Mouse (Mus musculus) embryonic facial prominence, embryonic 13.5 days (tissue): Measurements from ENCODE around the gene Rpl35. TPM values are rescaled to one million over a fixed set of nuclear protein-coding genes. Genes with fewer than 3 reads are reported as not detected.
A peak's percentile ranks its signal among the peaks of the same experiment; 100 is the strongest.
"Not testable (repeated sequence)": the region's sequence is repeated elsewhere in the genome, so short reads cannot be mapped to it uniquely, and the experiment has no call there.

Experiments used
- ATAC-seq: fragments of 200-750 bp; cut with Nextera tagmentation; 2 replicates; pipeline ENCODE4 v1.8.0; 2017; ENCODE audit warnings: low read depth; ENCODE audit not compliant: insufficient number of reproducible peaks, insufficient read depth, low FRiP score, low TSS enrichment
- H3K27ac ChIP-seq: fragments of 300-500 bp; sonication (generic); 2 replicates; pipeline ENCODE4 v1.5.1; 2015; ENCODE audit warnings: moderate library complexity, mild to moderate bottlenecking, inconsistent platforms
- H3K27me3 ChIP-seq: fragments of 300-500 bp; sonication (generic); 2 replicates; pipeline ENCODE4 v1.6.1; 2015; ENCODE audit warnings: mild to moderate bottlenecking, inconsistent platforms
- H3K36me3 ChIP-seq: fragments of 300-500 bp; sonication (generic); 2 replicates; pipeline ENCODE4 v1.6.1; 2015; ENCODE audit warnings: mild to moderate bottlenecking, inconsistent platforms
- H3K4me1 ChIP-seq: fragments of 300-500 bp; sonication (generic); 2 replicates; pipeline ENCODE4 v1.6.1; 2015; ENCODE audit warnings: inconsistent platforms
- H3K4me2 ChIP-seq: fragments of 300-500 bp; sonication (generic); 2 replicates; pipeline ENCODE4 v1.6.1; 2015; ENCODE audit warnings: moderate library complexity, mild to moderate bottlenecking, inconsistent platforms
- H3K4me3 ChIP-seq: fragments of 300-500 bp; sonication (generic); 2 replicates; pipeline ENCODE4 v1.5.1; 2015; ENCODE audit warnings: mild to moderate bottlenecking, inconsistent platforms
- H3K9ac ChIP-seq: fragments of 300-500 bp; sonication (generic); 2 replicates; pipeline ENCODE4 v1.6.1; 2015; ENCODE audit warnings: mild to moderate bottlenecking, inconsistent platforms
- H3K9me3 ChIP-seq: fragments of 300-500 bp; sonication (generic); 2 replicates; pipeline ENCODE4 v1.6.1; 2016; ENCODE audit warnings: inconsistent platforms
- WGBS: fragments of 180-500 bp; shearing (Covaris S2); methylation state at CpG from one replicate; pipeline ENCODE4 v1.1.7; 2015; ENCODE audit warnings: mixed read lengths; 5-methylcytosine and 5-hydroxymethylcytosine counted together
- polyA plus RNA-seq: library from polyadenylated mRNA; unstranded; fragments of >200 nt; fragmentation: Nextera tagmentation; extraction: Ambion mirVana; gene quantifications from 2 replicates; pipeline ENCODE4 v1.2.1, GENCODE M21; 2015

The Rpl35 gene
- polyA plus RNA-seq = 1,096 and 1,227 TPM in 2 replicates

DNA sequence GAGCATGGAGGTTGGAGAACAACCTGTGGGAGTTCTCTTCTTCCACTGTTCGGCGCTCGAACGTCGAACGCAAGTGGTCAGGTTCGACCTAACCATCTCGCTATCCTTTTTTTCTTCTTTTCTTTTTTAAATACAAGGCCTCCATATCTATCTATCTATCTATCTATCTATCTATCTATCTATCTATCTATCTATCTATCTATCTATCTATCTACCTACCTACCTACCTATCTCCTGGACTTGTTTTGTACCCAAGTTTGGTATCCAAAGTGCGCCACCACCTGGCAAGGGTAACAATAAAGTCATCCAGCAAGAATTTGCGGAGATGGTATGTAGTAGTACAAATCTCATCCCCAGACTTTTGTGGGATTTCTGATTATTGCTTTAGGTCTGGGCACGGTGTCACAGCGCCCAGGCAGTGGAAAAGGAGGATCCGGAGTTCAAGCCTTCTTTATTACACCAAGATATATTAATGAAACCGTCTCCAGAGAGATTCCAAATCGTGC is at the start of gene Rpl35:
Rpl35 (minus strand) TSS at position 51 of the 506 bp plus-strand sequence.
- H3K27ac ChIP-seq = peak within 1 kb of the TSS; percentile 91
- H3K9me3 ChIP-seq = no peaks in the 10 kb centered on the region
- H3K9ac ChIP-seq = peak within 1 kb of the TSS; percentile 94
- H3K4me3 ChIP-seq = peak within 1 kb of the TSS; percentile 65
- peak within 1 kb of the TSS; percentile 87 for H3K4me2 ChIP-seq
- ATAC-seq = no peak
- no peaks in the 10 kb centered on the region for H3K27me3 ChIP-seq
- peaks cover 45% of the 10 kb centered on the region for H3K4me1 ChIP-seq
- 13% methylated on average over 15 of the region's 15 CpGs for WGBS
- peaks cover 35% of the 10 kb centered on the region for H3K36me3 ChIP-seq

DNA sequence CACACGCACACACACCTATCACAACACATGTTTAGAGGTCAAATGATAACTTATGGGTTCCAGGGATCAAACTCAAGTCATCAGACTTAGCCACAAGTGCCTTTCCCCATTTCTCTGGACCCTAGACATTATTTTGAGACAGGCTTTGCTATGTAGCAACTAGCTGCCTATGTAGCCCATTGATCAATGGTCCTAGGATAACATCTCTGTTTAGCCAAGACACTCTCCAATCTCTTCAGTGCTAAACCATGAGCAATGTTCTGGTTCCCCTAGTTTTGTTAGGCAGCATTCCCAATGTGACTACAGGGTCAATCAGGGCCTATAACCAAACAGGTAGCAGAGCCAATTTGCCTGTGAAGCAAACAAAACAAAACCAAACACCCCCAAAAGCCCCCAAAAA is 43.1 kb upstream of the Rpl35 start:
- Histone ChIP-seq H3K4me2 (no peak overlapping the region), H3K36me3 (peaks cover 81% of the 10 kb centered on the region), H3K4me1 (no peaks in the 10 kb centered on the region), H3K27ac (no peak overlapping the region), H3K9ac (no peak overlapping the region), H3K4me3 (no peak overlapping the region), H3K27me3 (no peaks in the 10 kb centered on the region), H3K9me3 (no peaks in the 10 kb centered on the region)
- no peak for ATAC-seq
- 85% methylated on average over 1 of the region's 1 CpGs for WGBS

DNA sequence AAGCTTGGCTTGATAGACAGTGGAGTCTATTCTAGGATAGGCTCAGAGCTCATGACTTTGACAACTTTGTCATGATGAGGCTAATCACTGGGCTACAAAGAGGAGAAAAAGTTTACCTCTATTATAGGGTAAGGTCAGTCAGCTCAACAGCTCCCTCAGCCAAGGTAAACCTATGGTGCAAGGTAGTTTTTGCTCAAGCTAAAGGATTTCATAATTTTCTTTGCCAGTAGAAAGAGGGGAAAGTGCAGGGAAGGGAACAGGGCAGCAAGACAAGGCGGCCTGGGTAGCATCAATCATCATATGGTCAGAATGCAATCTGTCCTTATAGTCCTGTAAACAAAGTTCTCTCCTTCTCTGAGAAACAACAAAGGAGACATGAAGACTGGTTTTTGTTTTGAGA is 34.8 kb upstream of the Rpl35 start:
- H3K9me3 ChIP-seq = no peaks in the 10 kb centered on the region
- H3K4me3 ChIP-seq = no peak overlapping the region
- no peak overlapping the region for H3K27ac ChIP-seq
- H3K9ac ChIP-seq = no peak overlapping the region
- ATAC-seq = no peak
- H3K4me2 ChIP-seq = no peak overlapping the region
- H3K4me1 ChIP-seq = no peaks in the 10 kb centered on the region
- H3K27me3 ChIP-seq = no peaks in the 10 kb centered on the region
- peaks cover 80% of the 10 kb centered on the region for H3K36me3 ChIP-seq
- 89% methylated on average over 1 of the region's 1 CpGs for WGBS

- Histone ChIP-seq H3K27ac (no peak overlapping the region), H3K4me1 (no peaks in the 10 kb centered on the region), H3K9ac (no peak overlapping the region), H3K4me3 (no peak overlapping the region), H3K4me2 (no peak overlapping the region), H3K9me3 (no peaks in the 10 kb centered on the region), H3K36me3 (peaks cover 87% of the 10 kb centered on the region), H3K27me3 (no peaks in the 10 kb centered on the region)
- WGBS = 95% methylated on average over 1 of the region's 1 CpGs
- ATAC-seq = no peak
Observed at GRCm38 (mm10) chr2:39031611-39032010, 26.2 kb upstream of the Rpl35 start.

DNA sequence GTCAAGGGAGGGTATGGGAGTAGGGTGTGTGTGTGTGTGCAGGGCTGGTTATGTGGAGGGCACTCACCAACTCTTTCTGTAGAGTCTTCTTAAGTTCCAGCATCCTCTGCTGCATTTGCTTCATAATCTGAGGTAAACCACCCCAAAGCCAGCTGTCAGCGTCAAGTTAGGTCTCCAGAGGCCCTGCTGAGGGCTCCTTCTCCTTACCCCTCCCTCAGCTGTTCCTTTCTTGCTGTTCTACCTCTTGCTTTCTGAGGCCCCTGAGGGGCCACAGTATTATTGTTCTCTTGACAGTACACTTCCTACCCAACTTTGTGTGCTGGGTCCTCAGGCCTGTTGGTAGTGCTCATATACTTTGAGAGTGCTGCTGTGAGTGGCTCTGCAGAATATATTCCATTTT is 14.6 kb upstream of the Rpl35 start:
- H3K4me1 ChIP-seq = no peaks in the 10 kb centered on the region
- H3K27ac ChIP-seq = no peak overlapping the region
- 80% methylated on average over 1 of the region's 1 CpGs for WGBS
- H3K36me3 ChIP-seq = peaks cover 93% of the 10 kb centered on the region
- H3K4me2 ChIP-seq = no peak overlapping the region
- H3K4me3 ChIP-seq = no peak overlapping the region
- no peak overlapping the region for H3K9ac ChIP-seq
- no peaks in the 10 kb centered on the region for H3K27me3 ChIP-seq
- no peaks in the 10 kb centered on the region for H3K9me3 ChIP-seq
- ATAC-seq = no peak

- no peak overlapping the region for H3K4me3 ChIP-seq
- 81% methylated on average over 3 of the region's 3 CpGs for WGBS
- H3K27me3 ChIP-seq = no peaks in the 10 kb centered on the region
- peaks cover 94% of the 10 kb centered on the region for H3K36me3 ChIP-seq
- no peaks in the 10 kb centered on the region for H3K9me3 ChIP-seq
- H3K27ac ChIP-seq = no peak overlapping the region
- H3K4me1 ChIP-seq = no peaks in the 10 kb centered on the region
- H3K4me2 ChIP-seq = no peak overlapping the region
- H3K9ac ChIP-seq = no peak overlapping the region
- ATAC-seq = no peak
Observed at GRCm38 (mm10) chr2:39016581-39016980, 11.2 kb upstream of the Rpl35 start.

- H3K9ac ChIP-seq = 0 out of 2 replicates have a peak overlapping the region, but pooled peaks have one; percentile 21
- ATAC-seq = no peak
- H3K27ac ChIP-seq = no peak overlapping the region
- no peaks in the 10 kb centered on the region for H3K27me3 ChIP-seq
- H3K36me3 ChIP-seq = peaks cover 64% of the 10 kb centered on the region
- no peak overlapping the region for H3K4me2 ChIP-seq
- WGBS = 85% methylated on average over 7 of the region's 7 CpGs
- H3K4me1 ChIP-seq = peaks cover 19% of the 10 kb centered on the region
- no peak overlapping the region for H3K4me3 ChIP-seq
- no peaks in the 10 kb centered on the region for H3K9me3 ChIP-seq
Observed at GRCm38 (mm10) chr2:39012768-39013279, 7.4 kb upstream of the Rpl35 start.

- Histone ChIP-seq H3K27ac (no peak overlapping the region), H3K4me3 (no peak overlapping the region), H3K36me3 (peaks cover 56% of the 10 kb centered on the region), H3K27me3 (no peaks in the 10 kb centered on the region), H3K4me1 (peaks cover 22% of the 10 kb centered on the region), H3K4me2 (no peak overlapping the region), H3K9me3 (no peaks in the 10 kb centered on the region), H3K9ac (0 out of 2 replicates have a peak overlapping the region, but pooled peaks have one; percentile 11)
- 89% methylated on average over 3 of the region's 3 CpGs for WGBS
- no peak for ATAC-seq
Observed at GRCm38 (mm10) chr2:39011971-39012370, 6.5 kb upstream of the Rpl35 start.

GRCm38 (mm10) chr2:39011264-39011663 is 5.8 kb upstream of the Rpl35 start:
- peaks cover 50% of the 10 kb centered on the region for H3K36me3 ChIP-seq
- no peak overlapping the region for H3K27ac ChIP-seq
- no peaks in the 10 kb centered on the region for H3K9me3 ChIP-seq
- H3K27me3 ChIP-seq = no peaks in the 10 kb centered on the region
- H3K9ac ChIP-seq = no peak overlapping the region
- ATAC-seq = no peak
- no peak overlapping the region for H3K4me2 ChIP-seq
- H3K4me3 ChIP-seq = no peak overlapping the region
- H3K4me1 ChIP-seq = peaks cover 24% of the 10 kb centered on the region

- H3K9me3 ChIP-seq, ATAC-seq, H3K27me3 ChIP-seq, H3K9ac ChIP-seq, H3K27ac ChIP-seq, H3K4me3 ChIP-seq, H3K4me2 ChIP-seq: not testable (repeated sequence)
- WGBS = 90% methylated on average over 5 of the region's 5 CpGs
- Histone ChIP-seq H3K36me3 (peaks cover 39% of the 10 kb centered on the region), H3K4me1 (peaks cover 30% of the 10 kb centered on the region)
Observed at GRCm38 (mm10) chr2:39010144-39010543, 4.7 kb upstream of the Rpl35 start.

GRCm38 (mm10) chr2:39008954-39009365 is 3.5 kb upstream of the Rpl35 start:
- ATAC-seq = no peak
- H3K4me2 ChIP-seq = peak overlapping the region; percentile 92
- H3K9ac ChIP-seq = peak overlapping the region; percentile 93
- 32% methylated on average over 3 of the region's 3 CpGs for WGBS
- H3K9me3 ChIP-seq = no peaks in the 10 kb centered on the region
- no peak overlapping the region for H3K27ac ChIP-seq
- peaks cover 33% of the 10 kb centered on the region for H3K4me1 ChIP-seq
- peaks cover 27% of the 10 kb centered on the region for H3K36me3 ChIP-seq
- no peaks in the 10 kb centered on the region for H3K27me3 ChIP-seq
- peak overlapping the region; percentile 95 for H3K4me3 ChIP-seq

DNA sequence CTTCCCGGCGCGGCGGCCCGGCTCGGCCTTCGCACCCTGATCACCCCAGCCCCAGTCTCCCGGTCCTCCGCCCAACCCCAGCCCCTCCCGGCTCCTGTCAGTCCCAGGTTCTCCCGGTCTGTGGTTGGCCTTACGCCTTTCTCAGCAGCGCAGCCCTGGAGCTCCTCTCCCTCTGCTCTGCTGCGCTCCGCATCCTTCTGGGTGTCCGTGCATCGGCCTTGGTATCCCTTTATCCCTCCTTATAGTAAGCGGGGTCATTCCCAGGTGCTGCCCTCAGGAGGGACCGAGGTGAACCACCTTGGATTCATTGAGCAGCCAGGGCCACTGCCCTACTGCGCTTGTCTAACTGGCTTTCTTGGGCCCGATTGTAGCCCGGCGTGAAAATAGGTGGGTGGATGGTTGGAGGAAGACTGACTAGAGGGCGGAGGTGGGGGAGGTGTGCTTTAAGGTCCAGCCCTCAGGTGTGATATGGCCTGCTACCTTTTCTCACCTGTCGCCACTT is 3.0 kb upstream of the Rpl35 start:
- ATAC-seq = peak; percentile 34
- Histone ChIP-seq H3K4me3 (peak overlapping the region; percentile 95), H3K9ac (peak overlapping the region; percentile 93), H3K27me3 (no peaks in the 10 kb centered on the region), H3K9me3 (no peaks in the 10 kb centered on the region), H3K27ac (peak overlapping the region; percentile 94), H3K4me1 (peaks cover 39% of the 10 kb centered on the region), H3K36me3 (peaks cover 26% of the 10 kb centered on the region), H3K4me2 (peak overlapping the region; percentile 92)
- under 1% methylated on average over 25 of the region's 25 CpGs for WGBS
